11 mouse cellular contexts compared by ENCODE assay signal in the genomic region with DNA sequence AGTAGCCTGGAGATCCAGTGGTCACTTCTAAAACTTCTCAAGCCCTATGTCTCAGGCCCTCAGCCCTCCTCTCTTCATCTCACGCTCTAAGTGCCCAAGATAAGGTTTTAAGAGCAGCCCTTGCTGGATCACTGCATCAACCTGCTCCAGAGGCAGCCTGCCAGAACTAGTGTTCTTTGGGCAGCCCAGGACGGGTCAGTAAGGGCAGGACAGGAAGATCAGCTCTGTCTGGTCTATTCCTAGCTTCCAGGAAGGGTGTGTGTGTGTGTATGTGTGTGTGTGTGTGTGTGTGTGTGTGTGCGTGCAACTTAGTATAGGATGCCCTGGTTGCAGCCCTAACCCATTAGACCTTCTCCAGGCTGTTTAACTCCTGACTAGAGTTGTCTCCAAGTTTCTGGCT. TPM values are rescaled to one million over a fixed set of nuclear protein-coding genes. Genes with fewer than 3 reads are reported as not detected.
DNase-seq lines count a peak whose midpoint lies in the region; ATAC-seq and TF ChIP-seq lines count a peak whose summit lies in the region.
"Had no signal": no experiment of that assay in that cellular context is flagged by ENCODE, and none has a peak within 500 bp of the region (broad histone marks: within the 10 kb centered on the region; RNA-seq: fewer than 3 reads in every experiment).

No protein-coding gene starts in this region.

- TF ChIP-seq CTCF in forebrain, postnatal 0 days (IDR thresholded peaks at IDR 0.05; ENCODE audit: low read depth) = no peak
- TF ChIP-seq CTCF in thymus, adult 2 months (IDR thresholded peaks at IDR 0.05; ENCODE audit: borderline replicate concordance, control insufficient read depth, extremely low read depth, insufficient read depth, low read length, poor library complexity) = no peak

- no peak for TF ChIP-seq POLR2A in thymus, adult 2 months (IDR thresholded peaks at IDR 0.05; ENCODE audit: control insufficient read depth, extremely low read depth, insufficient read depth, low read length, poor library complexity)

- H3K9me3 ChIP-seq in forebrain, postnatal 0 days (ENCODE audit: low read length) = no peaks in the 10 kb centered on the region
- no peaks in the 10 kb centered on the region for H3K9me3 ChIP-seq in forebrain, embryonic 11.5 days (ENCODE audit: control insufficient read depth, low read length)
- H3K9me3 ChIP-seq in stomach, embryonic 15.5 days = no peaks in the 10 kb centered on the region
- no peaks in the 10 kb centered on the region for H3K9me3 ChIP-seq in midbrain, embryonic 15.5 days
- H3K9me3 ChIP-seq: midbrain, embryonic 13.5 days had no signal

- no peak for ATAC-seq in forebrain, postnatal 0 days
- ATAC-seq in forebrain, embryonic 11.5 days (replicated peaks; ENCODE audit: low FRiP score) = no peak
- ATAC-seq in stomach, embryonic 15.5 days (ENCODE audit: insufficient read depth, low FRiP score, low read depth) = no peak
- no peak for ATAC-seq in midbrain, embryonic 15.5 days (replicated peaks)
- ATAC-seq: midbrain, embryonic 13.5 days had no signal

- 70% methylated on average over 3 of the region's 3 CpGs for WGBS in forebrain, postnatal 0 days
- WGBS in forebrain, embryonic 11.5 days = 72% methylated on average over 3 of the region's 3 CpGs
- 36% methylated on average over 3 of the region's 3 CpGs for WGBS in thymus, adult 2 months
- 60% methylated on average over 3 of the region's 3 CpGs for WGBS in stomach, embryonic 15.5 days
- 65% methylated on average over 3 of the region's 3 CpGs for WGBS in midbrain, embryonic 15.5 days

- H3K36me3 ChIP-seq in forebrain, postnatal 0 days (ENCODE audit: insufficient read depth) = no peaks in the 10 kb centered on the region
- H3K36me3 ChIP-seq in forebrain, embryonic 11.5 days (ENCODE audit: control insufficient read depth, insufficient read depth, low read length) = no peaks in the 10 kb centered on the region
- no peaks in the 10 kb centered on the region for H3K36me3 ChIP-seq in thymus, adult 2 months (ENCODE audit: control insufficient read depth, insufficient read depth, low read length)
- no peaks in the 10 kb centered on the region for H3K36me3 ChIP-seq in stomach, embryonic 15.5 days
- no peaks in the 10 kb centered on the region for H3K36me3 ChIP-seq in midbrain, embryonic 15.5 days (replicated peaks)
- H3K36me3 ChIP-seq: midbrain, embryonic 13.5 days had no signal

- H3K4me3 ChIP-seq in forebrain, postnatal 0 days (ENCODE audit: low read depth, low read length) = no peak overlapping the region
- H3K4me3 ChIP-seq in forebrain, embryonic 11.5 days (ENCODE audit: low read depth, low read length) = no peak overlapping the region
- H3K4me3 ChIP-seq in thymus, adult 2 months (ENCODE audit: control insufficient read depth, insufficient read depth, low read length) = peak overlapping the region; percentile 73
- H3K4me3 ChIP-seq in stomach, embryonic 15.5 days (replicated peaks) = peak overlapping the region; percentile 13
- H3K4me3 ChIP-seq in midbrain, embryonic 15.5 days = no peak overlapping the region
- H3K4me3 ChIP-seq: midbrain, embryonic 13.5 days had no signal

- no peak overlapping the region for H3K9ac ChIP-seq in forebrain, postnatal 0 days
- H3K9ac ChIP-seq in forebrain, embryonic 11.5 days (ENCODE audit: low read length) = no peak overlapping the region
- H3K9ac ChIP-seq in stomach, embryonic 15.5 days = no peak overlapping the region
- H3K9ac ChIP-seq in midbrain, embryonic 15.5 days = no peak overlapping the region
- H3K9ac ChIP-seq: midbrain, embryonic 13.5 days had no signal

- H3K27ac ChIP-seq in forebrain, postnatal 0 days (ENCODE audit: low read depth, low read length) = no peak overlapping the region
- H3K27ac ChIP-seq in forebrain, embryonic 11.5 days (ENCODE audit: low read depth, low read length) = no peak overlapping the region
- H3K27ac ChIP-seq in thymus, adult 2 months (ENCODE audit: control insufficient read depth, insufficient read depth, low read length) = peak overlapping the region; percentile 79
- no peak overlapping the region for H3K27ac ChIP-seq in stomach, embryonic 15.5 days
- no peak overlapping the region for H3K27ac ChIP-seq in midbrain, embryonic 15.5 days
- H3K27ac ChIP-seq: midbrain, embryonic 13.5 days had no signal

- peaks cover 7% of the 10 kb centered on the region; the same call in 1 of the 2 replicates for H3K27me3 ChIP-seq in forebrain, postnatal 0 days (ENCODE audit: insufficient read depth, low read length)
- no peaks in the 10 kb centered on the region for H3K27me3 ChIP-seq in forebrain, embryonic 11.5 days (ENCODE audit: control insufficient read depth, insufficient read depth, low read length)
- no peaks in the 10 kb centered on the region for H3K27me3 ChIP-seq in thymus, adult 2 months (ENCODE audit: control insufficient read depth, insufficient read depth, low read length)
- H3K27me3 ChIP-seq in stomach, embryonic 15.5 days (replicated peaks) = no peaks in the 10 kb centered on the region; the same call in 1 of the 2 replicates
- H3K27me3 ChIP-seq in midbrain, embryonic 15.5 days (replicated peaks) = 0 out of 2 replicates have a peak, but pooled peaks cover 4% of the 10 kb centered on the region

- H3K4me1 ChIP-seq in forebrain, postnatal 0 days (ENCODE audit: insufficient read depth) = no peaks in the 10 kb centered on the region
- no peaks in the 10 kb centered on the region for H3K4me1 ChIP-seq in forebrain, embryonic 11.5 days (replicated peaks; ENCODE audit: control insufficient read depth, insufficient read depth, low read length)
- peaks cover 47% of the 10 kb centered on the region for H3K4me1 ChIP-seq in thymus, adult 2 months (replicated peaks; ENCODE audit: control insufficient read depth, insufficient read depth, low read length)
- 0 out of 2 replicates have a peak, but pooled peaks cover 5% of the 10 kb centered on the region for H3K4me1 ChIP-seq in stomach, embryonic 15.5 days
- H3K4me1 ChIP-seq in midbrain, embryonic 15.5 days = no peaks in the 10 kb centered on the region
- H3K4me1 ChIP-seq: midbrain, embryonic 13.5 days had no signal

- H3K4me2 ChIP-seq in forebrain, postnatal 0 days (ENCODE audit: low read depth) = peak overlapping the region; percentile 27; the same call in 1 of the 2 replicates
- H3K4me2 ChIP-seq in forebrain, embryonic 11.5 days (ENCODE audit: low read depth, low read length, severe bottlenecking) = no peak overlapping the region
- H3K4me2 ChIP-seq in stomach, embryonic 15.5 days = no peak overlapping the region
- no peak overlapping the region for H3K4me2 ChIP-seq in midbrain, embryonic 15.5 days
- H3K4me2 ChIP-seq: midbrain, embryonic 13.5 days had no signal

- no peak for DNase-seq in forebrain, postnatal 0 days
- DNase-seq in forebrain, embryonic 11.5 days (ENCODE audit: low spot score) = no peak
- no peak for DNase-seq in thymus, adult 2 months
- DNase-seq in thymus, postnatal 10 days (ENCODE audit: low spot score in 2 of 2) = no peak
- DNase-seq in kidney, postnatal 25 days = peak; percentile 80 to 88
- no peak for DNase-seq in right cerebral cortex, postnatal 36 days (ENCODE audit: low spot score in 2 of 2)

RNA-seq across cellular contexts. Expression of a gene that starts 0.7 kb away (rescaled TPM):
- total RNA-seq in forebrain, postnatal 0 days (2014; rRNA removed) = 4.0 and 4.4 TPM in 2 replicates
- 2.5 and 3.9 TPM in 2 replicates for polyA plus RNA-seq in forebrain, postnatal 0 days (2015; fragmentation: Nextera tagmentation; extraction: Ambion mirVana)
- polyA plus RNA-seq in forebrain, embryonic 11.5 days (2014; fragmentation: Nextera tagmentation; extraction: Ambion mirVana) = 0.33 and 0.44 TPM in 2 replicates
- polyA plus RNA-seq in thymus, adult 2 months (2012; rRNA removed) = 179 and 220 TPM in 2 replicates
- polyA plus RNA-seq in stomach, embryonic 15.5 days (2015; fragmentation: Nextera tagmentation; extraction: Ambion mirVana) = 1.3 and 1.5 TPM in 2 replicates
- 0.34 and 0.52 TPM in 2 replicates for polyA plus RNA-seq in midbrain, embryonic 15.5 days (2015; fragmentation: Nextera tagmentation; extraction: Ambion mirVana)

RNA-seq across cellular contexts. Expression of a gene that starts 7.7 kb away (rescaled TPM):
- 55.2 and 62.6 TPM in 2 replicates for total RNA-seq in forebrain, postnatal 0 days (2014; rRNA removed)
- polyA plus RNA-seq in forebrain, postnatal 0 days (2015; fragmentation: Nextera tagmentation; extraction: Ambion mirVana) = 32.8 TPM in 2 replicates
- polyA plus RNA-seq in forebrain, embryonic 11.5 days (2014; fragmentation: Nextera tagmentation; extraction: Ambion mirVana) = 90.4 and 94.2 TPM in 2 replicates
- 134 and 139 TPM in 2 replicates for polyA plus RNA-seq in thymus, adult 2 months (2012; rRNA removed)
- 114 and 127 TPM in 2 replicates for polyA plus RNA-seq in stomach, embryonic 15.5 days (2015; fragmentation: Nextera tagmentation; extraction: Ambion mirVana)
- 57.1 and 57.5 TPM in 2 replicates for polyA plus RNA-seq in midbrain, embryonic 15.5 days (2015; fragmentation: Nextera tagmentation; extraction: Ambion mirVana)

RNA-seq across cellular contexts. Expression of a gene that starts 27.8 kb away (rescaled TPM):
- total RNA-seq in forebrain, postnatal 0 days (2014; rRNA removed) = 0.95 TPM in 1 of 2 replicates, not detected in the other
- polyA plus RNA-seq in forebrain, postnatal 0 days (2015; fragmentation: Nextera tagmentation; extraction: Ambion mirVana) = 0.29 TPM in 1 of 2 replicates, not detected in the other
- not detected in 2 replicates for polyA plus RNA-seq in forebrain, embryonic 11.5 days (2014; fragmentation: Nextera tagmentation; extraction: Ambion mirVana)
- polyA plus RNA-seq in thymus, adult 2 months (2012; rRNA removed) = 0.83 and 6.0 TPM in 2 replicates
- polyA plus RNA-seq in stomach, embryonic 15.5 days (2015; fragmentation: Nextera tagmentation; extraction: Ambion mirVana) = 0.06 and 0.17 TPM in 2 replicates
- polyA plus RNA-seq in midbrain, embryonic 15.5 days (2015; fragmentation: Nextera tagmentation; extraction: Ambion mirVana) = 0.05 TPM in 1 of 2 replicates, not detected in the other
- total RNA-seq: layer of hippocampus, postnatal 10 days had no signal
- polyA plus RNA-seq: midbrain, embryonic 13.5 days had no signal

RNA-seq across cellular contexts. Expression of a gene that starts 40.6 kb away (rescaled TPM):
- 10.1 and 10.5 TPM in 2 replicates for total RNA-seq in forebrain, postnatal 0 days (2014; rRNA removed)
- 7.3 and 9.4 TPM in 2 replicates for polyA plus RNA-seq in forebrain, postnatal 0 days (2015; fragmentation: Nextera tagmentation; extraction: Ambion mirVana)
- 37.2 and 42.2 TPM in 2 replicates for polyA plus RNA-seq in forebrain, embryonic 11.5 days (2014; fragmentation: Nextera tagmentation; extraction: Ambion mirVana)
- 122 and 153 TPM in 2 replicates for polyA plus RNA-seq in thymus, adult 2 months (2012; rRNA removed)
- polyA plus RNA-seq in stomach, embryonic 15.5 days (2015; fragmentation: Nextera tagmentation; extraction: Ambion mirVana) = 29.2 and 32.1 TPM in 2 replicates
- polyA plus RNA-seq in midbrain, embryonic 15.5 days (2015; fragmentation: Nextera tagmentation; extraction: Ambion mirVana) = 7.6 and 11.8 TPM in 2 replicates
- total RNA-seq: gastrocnemius, adult 18-20 months had no signal

RNA-seq across cellular contexts. Expression of a gene that starts 44.8 kb away (rescaled TPM):
- not detected in 2 replicates for total RNA-seq in forebrain, postnatal 0 days (2014; rRNA removed)
- polyA plus RNA-seq in forebrain, postnatal 0 days (2015; fragmentation: Nextera tagmentation; extraction: Ambion mirVana) = 0.93 and 1.5 TPM in 2 replicates
- not detected in 2 replicates for polyA plus RNA-seq in forebrain, embryonic 11.5 days (2014; fragmentation: Nextera tagmentation; extraction: Ambion mirVana)
- polyA plus RNA-seq in thymus, adult 2 months (2012; rRNA removed) = not detected in 2 replicates
- polyA plus RNA-seq in stomach, embryonic 15.5 days (2015; fragmentation: Nextera tagmentation; extraction: Ambion mirVana) = not detected in 2 replicates
- 0.43 and 0.45 TPM in 2 replicates for polyA plus RNA-seq in midbrain, embryonic 15.5 days (2015; fragmentation: Nextera tagmentation; extraction: Ambion mirVana)
- total RNA-seq: gastrocnemius, adult 18-20 months had no signal
- polyA plus RNA-seq: midbrain, embryonic 13.5 days had no signal

Comparison
In these comparisons a context has a peak if more than half of its experiments do, and no peak if none do; other contexts are left out.
1. DNase-seq: peak in kidney, postnatal 25 days (2 of 2); none in forebrain, postnatal 0 days (single experiment), forebrain, embryonic 11.5 days (single experiment), thymus, adult 2 months (single experiment), thymus, postnatal 10 days (0 of 2) and right cerebral cortex, postnatal 36 days (0 of 2).
2. H3K4me3 ChIP-seq: peak in thymus, adult 2 months (single experiment) and stomach, embryonic 15.5 days (single experiment); none in forebrain, postnatal 0 days (single experiment), forebrain, embryonic 11.5 days (single experiment) and midbrain, embryonic 15.5 days (single experiment).
3. RNA of a gene that starts 0.7 kb away (polyA plus RNA-seq): 179 to 220 TPM in thymus, adult 2 months; 2.5 to 3.9 TPM in forebrain, postnatal 0 days, 1.3 to 1.5 TPM in stomach, embryonic 15.5 days, 0.34 to 0.52 TPM in midbrain, embryonic 15.5 days and 0.33 to 0.44 TPM in forebrain, embryonic 11.5 days; every median in the first group is over 10 times any median in the second.